Mouse (Mus musculus) brain, embryonic 14.5 days (tissue): ENCODE results near the gene Sugct. TPM values are rescaled to one million over a fixed set of nuclear protein-coding genes. Genes with fewer than 3 reads are reported as not detected.
A peak's percentile ranks its signal among the peaks of the same experiment; 100 is the strongest.

Experiments
- DNase-seq: peaks from one replicate; pipeline ENCODE4 v3.0.0-alpha.2; 2011; ENCODE audit warnings: low read depth
- CTCF ChIP-seq: fragments of 200-500 bp; IDR thresholded peaks from 2 replicates; pipeline ENCODE4 v1.5.1; 2012; ENCODE audit warnings: inconsistent platforms, mild to moderate bottlenecking, moderate library complexity, borderline replicate concordance; ENCODE audit not compliant: insufficient read depth, insufficient read length; ENCODE audit errors: extremely low read depth
- POLR2A ChIP-seq: fragments of 200-500 bp; IDR thresholded peaks from 2 replicates; pipeline ENCODE4 v1.6.1; 2012; ENCODE audit warnings: mild to moderate bottlenecking, inconsistent platforms, borderline replicate concordance; ENCODE audit not compliant: poor library complexity, insufficient read depth, insufficient read length, severe bottlenecking; ENCODE audit errors: extremely low read depth
- polyA plus RNA-seq: library from polyadenylated mRNA; depleted of rRNA; stranded (reverse); fragments of >200 nt; gene quantifications from 2 replicates; pipeline ENCODE4 v1.2.3, GENCODE M21; 2012

Sugct gene
- polyA plus RNA-seq, 1 experiment: 1.2 TPM

DNA sequence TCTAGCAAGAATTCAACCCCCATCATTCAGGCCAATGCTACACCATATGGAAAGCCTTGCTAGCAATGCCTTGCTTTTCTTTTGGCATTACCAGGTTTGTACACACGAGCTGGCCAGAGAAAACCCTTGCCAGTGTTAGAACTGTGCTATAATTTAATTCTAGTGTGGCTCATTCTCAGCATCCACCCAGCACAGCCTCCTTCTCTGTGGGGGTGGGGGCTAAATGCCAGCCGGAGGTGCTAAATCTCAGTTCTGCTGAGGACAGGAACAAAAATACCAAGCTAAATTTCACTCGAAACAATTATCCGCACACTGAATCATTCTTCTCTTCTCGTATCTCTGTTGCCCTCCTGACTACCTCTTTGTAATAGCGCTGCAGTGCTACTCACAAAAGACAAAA is 717.6 kb downstream of the Sugct start:
- peak; percentile 14 for DNase-seq
- TF ChIP-seq POLR2A (no peak), CTCF (no peak)

DNA sequence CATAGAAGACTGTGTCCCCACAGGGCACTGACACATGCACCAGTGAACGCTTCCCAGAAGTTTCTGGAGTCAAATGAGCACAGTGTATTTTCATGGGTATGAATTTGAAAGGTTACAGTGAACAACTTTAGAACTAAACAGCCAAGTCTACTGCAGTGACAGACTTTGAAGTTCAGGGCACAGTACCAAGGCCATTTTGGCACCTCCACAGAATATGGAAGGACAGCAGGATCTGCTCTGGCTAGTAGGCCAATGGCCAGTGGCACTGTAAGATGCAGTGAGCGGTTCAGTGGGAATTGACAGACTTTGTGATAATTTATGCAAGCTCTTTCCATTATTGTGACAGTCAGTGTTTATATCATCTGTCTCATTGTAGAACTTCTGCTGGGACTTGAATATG is 724.1 kb downstream of the Sugct start:
- TF ChIP-seq CTCF: no peak
- TF ChIP-seq POLR2A: no peak
- DNase-seq: no peak

DNA sequence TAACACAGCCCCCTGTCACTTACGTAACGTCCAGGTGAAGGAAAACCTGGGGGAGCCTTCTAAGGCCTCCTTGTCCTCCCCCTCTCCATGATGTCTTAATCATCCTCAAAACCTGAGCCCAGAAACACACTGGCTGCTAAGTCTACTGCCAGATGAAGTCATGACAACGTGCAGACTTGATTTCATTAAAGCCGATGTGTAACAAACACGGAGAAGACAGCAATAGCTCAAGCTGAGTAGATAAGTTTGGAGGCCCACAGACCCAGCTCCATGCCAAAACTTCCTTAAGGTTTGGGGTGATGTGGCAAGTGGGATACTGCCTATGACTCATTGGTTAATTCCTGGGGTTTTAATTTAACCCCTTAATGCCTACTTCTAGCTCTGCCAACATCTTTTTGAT is 726.4 kb downstream of the Sugct start:
- TF ChIP-seq POLR2A: no peak
- no peak for TF ChIP-seq CTCF

DNA sequence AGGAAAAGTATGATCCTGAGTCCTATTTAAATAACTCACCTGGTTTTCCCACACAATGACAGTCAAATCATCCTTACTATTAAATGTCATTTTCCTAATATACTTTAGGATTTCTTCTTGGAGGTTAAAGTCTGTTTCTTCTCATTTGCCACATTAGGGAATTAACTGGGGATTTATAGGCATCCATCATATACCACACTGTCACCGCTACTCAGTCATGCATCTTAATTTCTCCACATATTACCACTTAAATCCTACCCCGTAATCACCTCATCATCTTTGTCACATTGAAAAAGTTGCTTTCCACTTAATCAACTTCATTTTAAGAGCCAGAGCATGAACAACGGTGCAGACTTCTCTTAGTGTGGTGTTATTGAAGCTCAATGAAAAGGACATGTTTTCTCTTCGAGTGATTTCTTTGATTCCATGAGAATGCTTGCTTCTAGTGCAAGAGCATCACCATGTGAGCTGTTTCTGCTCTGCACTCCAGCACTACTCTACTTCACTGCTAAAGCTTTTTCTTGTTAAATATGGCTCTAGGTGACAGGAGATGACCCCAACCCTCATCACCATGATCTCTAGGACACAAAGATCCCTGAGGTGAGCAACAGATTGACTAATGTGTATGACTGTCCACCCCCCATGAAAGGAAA is 730.4 kb downstream of the Sugct start:
- TF ChIP-seq CTCF: no peak
- no peak for TF ChIP-seq POLR2A
- peak; percentile 29 for DNase-seq

More for the DNA sequence above, 726.4 kb downstream of the Sugct start:
- no peak for DNase-seq

DNA sequence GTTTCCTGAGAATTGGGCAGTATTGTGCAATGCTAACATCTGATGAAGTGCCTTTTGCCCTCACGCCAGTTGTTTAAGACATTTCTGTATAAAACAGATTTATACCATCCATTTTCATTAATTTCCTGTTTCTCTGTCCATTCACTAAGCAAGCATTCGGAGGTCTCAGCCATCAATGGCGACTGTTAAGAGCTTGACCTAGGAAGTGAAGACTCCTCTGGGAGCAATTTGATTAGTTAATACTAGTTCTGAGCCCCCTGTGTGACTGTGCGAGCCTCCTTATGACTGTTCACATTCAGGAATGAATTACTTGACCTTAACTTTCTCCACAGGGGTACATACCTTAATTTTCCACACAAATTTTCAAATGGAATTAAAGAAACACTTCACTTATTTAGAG is 743.3 kb downstream of the Sugct start:
- TF ChIP-seq POLR2A: no peak
- no peak for TF ChIP-seq CTCF

DNA sequence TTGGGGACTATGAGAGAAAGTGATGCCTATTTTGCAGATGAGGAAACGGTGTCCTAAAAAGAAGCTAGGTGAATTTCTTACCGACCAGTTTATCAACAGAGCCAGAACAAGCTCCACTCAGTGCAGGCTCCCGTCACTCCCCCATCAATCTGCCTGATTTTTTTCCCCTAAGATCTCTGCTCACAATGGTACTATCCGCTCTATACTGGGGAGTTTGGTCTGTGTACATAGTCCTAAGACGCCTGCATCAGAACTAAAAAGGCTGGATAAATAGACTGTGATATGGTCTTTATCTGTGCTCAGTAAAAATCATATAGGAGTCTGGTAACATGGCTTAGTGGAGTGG is 755.9 kb downstream of the Sugct start:
- DNase-seq: no peak
- TF ChIP-seq POLR2A (no peak), CTCF (no peak)

More for the DNA sequence above, 743.3 kb downstream of the Sugct start:
- DNase-seq: no peak

DNA sequence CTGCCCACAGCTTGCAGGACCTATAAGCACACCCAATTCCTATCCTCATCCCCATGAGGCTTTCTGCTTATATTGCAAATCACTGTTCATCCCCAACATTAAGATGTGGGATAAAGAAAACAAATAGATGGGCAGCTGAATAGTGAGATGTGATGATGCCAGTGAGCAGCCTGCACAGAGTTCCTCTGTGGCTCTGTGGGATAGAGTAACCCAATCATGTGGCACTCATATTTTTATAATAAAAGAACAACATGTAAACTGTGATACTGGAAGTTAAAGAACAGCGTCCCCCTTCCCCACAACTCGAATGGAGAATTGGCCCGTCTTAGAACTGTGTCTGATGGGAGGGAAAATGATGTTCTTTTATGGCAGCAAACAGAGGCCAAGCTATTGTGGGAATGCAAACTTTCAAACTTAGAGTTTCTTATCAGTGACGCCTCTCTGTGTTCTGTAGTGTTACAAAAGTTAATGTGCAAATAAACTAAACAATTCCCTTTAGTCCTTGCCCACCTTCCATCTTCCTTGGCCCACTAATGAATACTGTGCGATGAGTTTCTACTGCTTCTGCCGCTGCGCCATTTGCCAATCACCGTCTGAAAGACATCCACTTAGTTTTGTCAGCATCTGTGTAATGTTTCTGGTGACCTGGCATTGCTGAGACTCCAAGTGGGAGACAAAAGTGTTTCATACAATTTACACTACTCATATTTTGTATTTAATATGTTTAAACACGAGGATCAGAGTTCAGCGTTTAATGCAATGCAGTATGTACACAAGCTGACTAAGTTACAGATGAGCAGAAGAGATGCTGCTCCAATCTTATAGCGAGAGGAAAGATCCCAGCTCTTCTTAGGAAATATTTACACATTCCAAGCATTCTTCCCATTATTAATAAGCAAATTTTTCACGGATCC is 756.5 kb downstream of the Sugct start:
- TF ChIP-seq CTCF: no peak
- no peak for TF ChIP-seq POLR2A
- no peak for DNase-seq

DNA sequence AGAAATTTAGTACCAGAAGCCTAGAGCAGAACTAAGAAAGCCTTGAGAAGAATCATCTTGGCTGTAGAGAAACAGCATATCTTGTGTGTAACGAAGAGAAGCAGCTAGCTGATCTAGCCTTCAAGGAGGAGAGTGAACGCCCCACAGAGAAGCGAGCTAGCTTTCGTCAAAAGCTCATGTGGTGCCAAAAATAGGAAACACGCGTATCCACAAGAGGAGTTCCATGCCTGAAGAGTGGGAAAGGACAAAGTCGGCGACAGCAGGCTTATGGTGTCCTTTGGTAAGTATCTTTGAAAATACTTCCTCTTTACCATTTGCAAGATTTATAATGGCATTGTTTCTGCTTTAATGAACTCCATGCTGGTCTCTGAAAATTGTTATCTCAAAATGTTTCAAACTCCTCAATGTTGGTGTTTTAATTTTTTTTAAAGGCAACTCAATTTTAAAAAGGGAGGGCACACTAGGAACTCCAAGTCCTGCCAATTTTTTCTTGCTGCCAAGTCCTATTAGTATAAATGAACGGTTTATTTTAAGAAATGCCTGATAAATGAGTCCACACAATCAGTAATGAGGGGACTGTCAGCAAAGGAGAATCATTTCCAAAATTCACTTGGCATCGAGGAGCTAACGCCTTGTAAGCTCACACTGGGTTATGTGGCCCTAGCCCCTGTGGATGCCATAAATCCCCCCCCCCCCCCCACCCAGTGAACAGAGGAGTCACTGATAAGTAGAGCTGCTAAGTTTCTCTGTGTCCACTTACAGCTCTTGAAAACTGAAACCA is 757.7 kb downstream of the Sugct start:
- TF ChIP-seq CTCF: no peak
- no peak for TF ChIP-seq POLR2A

DNA sequence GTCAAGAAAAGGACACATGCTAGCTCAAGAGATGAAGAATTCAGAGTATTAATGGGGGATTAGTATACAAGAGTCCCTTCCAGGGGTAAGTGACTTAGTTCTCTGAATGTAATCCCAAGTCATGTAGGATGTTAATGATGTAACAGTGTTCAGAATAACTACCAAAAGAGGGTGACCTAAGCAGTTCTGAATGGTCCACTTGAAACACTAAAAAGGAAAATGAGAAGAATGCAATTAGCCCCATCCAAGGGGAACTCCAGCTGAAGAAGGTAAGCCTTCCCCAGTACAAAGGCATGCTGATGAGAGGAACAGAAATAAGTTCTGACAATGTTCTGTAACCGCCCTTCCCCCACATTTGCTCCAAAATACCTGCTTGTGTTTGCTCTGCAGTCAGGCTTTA is 760.3 kb downstream of the Sugct start:
- TF ChIP-seq POLR2A (no peak), CTCF (no peak)
- DNase-seq: no peak

More for the DNA sequence above, 757.7 kb downstream of the Sugct start:
- peak; percentile 65 for DNase-seq

DNA sequence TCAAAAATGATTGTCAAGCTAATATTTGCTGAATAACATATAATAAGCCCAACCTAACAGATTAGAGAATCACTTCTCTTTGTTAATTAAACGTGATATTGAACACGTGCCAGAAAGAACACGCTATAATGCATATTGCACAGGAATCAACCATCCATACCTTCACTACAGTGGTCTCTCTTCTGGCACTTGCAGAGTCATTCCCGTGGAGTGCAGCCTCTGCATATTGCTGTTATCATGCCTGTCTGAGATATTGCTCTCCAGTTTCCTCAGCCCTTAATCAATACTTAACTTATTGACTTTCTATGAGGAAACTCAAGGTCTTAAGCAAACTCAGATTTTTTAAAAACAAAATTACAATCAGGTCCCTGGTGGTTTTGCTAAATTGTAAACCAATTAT is 761.8 kb downstream of the Sugct start:
- TF ChIP-seq POLR2A (no peak), CTCF (no peak)
- DNase-seq: no peak

DNA sequence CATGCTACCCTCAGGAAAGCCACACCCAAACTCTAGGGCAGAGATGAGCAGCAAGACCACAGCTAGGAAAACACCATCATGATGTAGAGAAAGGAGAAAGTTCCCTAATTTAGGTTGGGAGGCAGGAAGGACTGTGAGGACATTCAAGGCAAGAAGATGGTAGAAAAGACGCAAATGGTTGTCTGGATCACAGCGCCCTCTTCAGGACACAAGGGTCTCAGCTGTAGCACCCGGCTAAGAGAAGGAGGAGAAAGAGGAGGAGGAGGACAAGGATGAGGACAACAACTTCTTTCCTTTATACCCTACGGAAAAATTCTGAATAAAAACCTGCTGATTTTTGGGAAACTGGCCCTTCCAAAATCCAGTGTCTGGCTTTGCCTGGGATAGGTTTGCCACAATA is 774.0 kb downstream of the Sugct start:
- DNase-seq: no peak
- TF ChIP-seq POLR2A (no peak), CTCF (peak; percentile 4; the same call in 1 of the 2 replicates)

DNA sequence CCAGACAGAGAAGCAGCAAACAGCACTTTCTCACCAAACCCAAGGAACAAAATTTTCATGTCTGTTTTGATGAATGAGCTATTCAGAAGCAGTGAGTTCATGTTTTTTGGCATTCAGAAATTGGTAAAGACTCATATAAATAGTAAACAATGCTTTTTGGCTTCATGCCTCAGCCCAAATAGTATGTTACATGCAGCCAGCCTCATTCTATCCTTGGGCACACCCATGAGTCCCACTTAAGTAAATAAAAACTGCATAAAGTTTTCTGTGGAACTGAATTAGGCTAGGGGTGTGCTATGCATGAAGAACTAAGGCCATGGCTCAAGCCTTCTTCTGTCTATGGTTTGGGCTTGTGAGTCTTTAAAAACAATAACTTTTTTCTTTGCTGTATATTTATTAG is 779.7 kb downstream of the Sugct start:
- TF ChIP-seq POLR2A (no peak), CTCF (no peak)
- DNase-seq: no peak
